Mouse (Mus musculus) cerebellum, adult 9-10 months (tissue): ENCODE results near the gene Cntn4.

Source experiments
- DNase-seq: peaks from one replicate; pipeline ENCODE4 v3.0.0; 2022

Gene Cntn4

DNA sequence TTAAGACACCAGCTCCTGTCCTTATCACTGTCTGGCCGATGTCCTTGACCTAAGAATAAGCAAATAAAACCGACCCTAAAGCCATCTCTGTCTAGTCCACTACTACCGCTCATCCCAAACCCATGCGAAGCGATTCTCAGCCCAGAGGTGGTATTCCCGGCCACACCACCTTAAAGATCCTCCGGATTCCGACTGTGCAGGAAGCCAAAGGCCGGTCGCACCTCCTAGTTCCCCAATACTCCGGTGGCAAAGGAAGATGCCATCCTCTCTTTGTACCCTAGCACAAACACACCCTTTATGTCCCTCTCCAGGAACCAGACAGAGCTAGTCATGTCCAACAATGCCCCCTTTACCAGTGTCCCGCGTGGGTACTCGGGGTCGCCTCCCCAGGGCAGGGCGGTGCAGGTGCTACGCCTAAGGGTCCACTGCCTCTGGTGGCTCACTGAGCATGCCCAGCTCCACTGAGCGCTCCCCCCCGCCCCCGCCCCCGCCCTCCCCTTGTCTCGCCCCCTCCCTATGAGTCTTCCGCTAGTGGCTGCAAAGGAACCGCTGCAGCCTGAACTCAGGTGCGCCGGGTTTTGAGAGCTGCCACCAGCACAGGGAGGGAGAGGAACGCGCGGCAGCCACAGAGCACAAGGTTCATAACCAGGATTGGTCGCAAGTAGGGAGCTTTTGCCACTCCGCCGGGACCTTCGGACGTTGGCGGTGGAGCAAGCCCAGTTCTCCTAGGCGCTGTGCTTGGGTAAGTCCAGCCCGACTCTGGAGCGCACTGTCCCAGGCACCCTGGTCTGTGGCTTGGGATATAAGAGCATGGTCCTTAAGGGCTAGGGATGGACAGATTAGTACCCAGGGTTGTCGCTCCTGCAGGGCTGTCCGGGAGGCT lies at the start of gene Cntn4:
Gene Cntn4, plus strand, starts transcription at position 512 of the 883 bp plus-strand sequence.
- peak; percentile 81 for DNase-seq

DNA sequence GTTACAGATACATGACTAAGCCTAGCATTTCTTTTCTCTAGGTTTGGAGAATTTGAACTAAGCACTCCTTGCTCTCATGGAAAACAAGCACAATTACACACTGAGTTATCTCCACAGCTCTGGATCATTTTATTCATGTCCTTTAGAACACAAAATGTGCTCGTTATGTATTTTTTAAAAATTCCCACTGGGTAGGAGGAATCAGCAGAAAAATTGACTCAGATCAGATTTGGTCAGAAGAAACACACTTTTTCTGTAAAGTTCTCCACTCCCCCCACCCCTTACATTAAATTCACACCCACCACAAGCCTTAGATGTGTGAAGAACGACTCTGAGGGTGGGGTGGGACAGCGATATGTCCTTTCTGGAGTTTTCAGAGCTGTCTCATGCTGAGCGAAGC lies 3.2 kb upstream of the Cntn4 start:
- DNase-seq, result no peak

DNA sequence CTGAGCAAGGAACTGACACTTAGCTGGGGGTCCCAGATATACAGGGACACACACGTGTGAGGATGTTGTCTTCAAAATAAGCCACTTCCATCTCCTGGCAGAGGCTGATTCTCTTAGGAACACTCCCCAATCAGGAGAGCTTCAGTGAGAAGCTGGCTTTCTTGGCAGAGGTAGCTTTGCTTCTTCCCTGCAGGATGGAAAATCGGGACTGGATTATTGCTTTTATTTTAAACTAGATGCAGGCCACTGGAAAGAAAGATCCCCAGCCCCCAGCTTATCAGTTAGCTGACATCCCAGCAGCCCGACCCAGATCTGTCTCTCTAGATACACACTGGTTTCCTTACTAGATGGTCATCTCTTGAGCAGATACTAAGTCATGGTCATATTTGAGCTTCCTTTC lies 2.4 kb upstream of the Cntn4 start:
- DNase-seq, result peak; percentile 45

DNA sequence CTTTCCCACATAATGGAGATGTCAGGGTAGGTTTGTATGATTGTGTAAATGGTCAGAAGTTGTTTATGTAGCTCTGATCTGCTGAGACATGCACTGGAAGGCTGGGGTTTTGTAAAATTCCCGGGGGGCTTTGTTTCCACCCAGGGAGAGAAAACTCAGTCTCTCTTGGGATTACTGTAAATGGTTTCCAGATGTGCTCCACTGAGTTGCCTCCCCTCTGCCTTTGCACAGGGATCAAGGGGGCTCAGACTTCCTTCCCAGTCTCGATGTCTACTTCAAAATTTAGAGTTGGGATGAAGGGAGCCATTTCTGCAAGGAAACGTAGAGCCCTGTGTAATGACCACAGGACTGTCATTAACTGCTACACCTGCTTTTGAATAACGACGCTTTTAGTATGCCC lies 823 bp upstream of the Cntn4 start:
- DNase-seq, result peak; percentile 7

DNA sequence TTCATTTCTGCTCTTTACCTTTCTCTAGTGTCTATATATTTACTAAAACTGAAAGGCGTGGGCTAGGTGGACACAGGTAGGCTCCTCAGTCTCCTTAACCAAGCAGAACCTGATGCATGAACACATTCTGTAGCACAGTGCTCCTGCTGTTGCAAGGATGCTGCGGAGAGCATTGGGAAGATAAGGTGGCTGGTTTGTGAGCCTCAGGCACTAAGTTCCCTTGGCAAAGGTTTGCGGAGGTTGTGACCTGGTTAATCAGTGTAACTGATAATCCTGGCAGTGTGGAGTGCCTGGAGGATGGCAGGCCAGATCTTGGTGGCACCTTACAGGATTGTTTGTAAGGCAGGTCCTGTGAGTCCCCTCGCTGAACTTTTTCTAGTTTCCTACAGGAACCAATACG lies 1.3 kb downstream of the Cntn4 start:
- peak; percentile 34 for DNase-seq

DNA sequence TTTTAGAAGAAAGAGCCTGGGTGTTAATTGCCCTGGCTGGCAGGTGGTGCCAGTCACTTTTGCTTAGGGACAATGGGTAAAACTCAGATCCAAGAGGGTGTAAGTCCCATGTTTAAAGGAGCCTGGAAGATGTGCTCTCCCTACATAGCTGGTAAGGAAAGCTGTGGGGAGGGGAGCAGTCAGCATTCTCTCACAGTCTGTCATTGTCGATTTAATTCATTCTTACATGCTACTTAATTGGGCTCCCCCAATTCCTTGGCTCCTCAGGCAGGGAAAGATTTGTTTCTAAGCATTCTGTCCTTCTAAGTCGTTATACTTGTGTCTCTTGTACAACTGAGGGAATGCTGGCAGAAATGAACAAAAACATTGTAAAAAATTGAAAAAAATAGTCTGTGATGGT lies 4.0 kb downstream of the Cntn4 start:
- DNase-seq, result no peak

DNA sequence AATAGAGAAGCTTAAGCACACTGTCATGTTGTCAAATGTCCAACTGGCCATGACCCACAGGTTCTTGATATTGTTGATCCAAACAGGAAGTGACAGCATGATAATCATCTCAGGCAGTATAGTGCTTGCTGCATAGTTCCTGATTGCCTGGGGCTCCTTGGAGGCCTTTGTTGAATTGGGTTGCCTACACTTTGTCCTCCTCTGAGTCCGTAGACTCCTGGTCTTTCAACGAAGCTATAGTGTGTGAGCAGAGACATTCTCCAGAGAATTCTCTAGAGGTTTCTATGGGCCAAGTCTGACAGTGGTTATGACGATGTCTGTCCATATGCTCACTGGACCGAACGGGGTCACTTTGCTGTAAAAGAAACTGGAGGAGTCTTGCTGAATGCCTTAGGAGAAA lies 5.8 kb downstream of the Cntn4 start:
- no peak for DNase-seq

DNA sequence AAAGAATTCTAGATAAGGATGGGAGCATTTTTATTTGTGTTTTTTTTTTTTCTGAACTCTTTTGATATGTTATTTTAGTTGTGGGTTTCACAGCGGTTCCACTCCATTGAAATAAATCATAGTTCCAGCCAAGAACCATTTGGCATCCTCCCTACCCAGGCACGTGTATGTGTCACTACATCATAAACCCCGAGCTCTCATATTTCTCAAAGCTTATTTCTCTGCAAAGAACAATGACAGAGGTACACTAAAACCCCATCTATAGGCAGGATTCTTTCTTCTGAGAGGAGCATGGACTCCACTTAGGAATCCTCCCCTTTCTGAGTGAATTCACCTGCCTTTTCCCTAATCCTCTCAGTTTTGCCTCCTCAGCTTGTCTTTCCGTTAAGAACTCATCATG lies 6.7 kb downstream of the Cntn4 start:
- no peak for DNase-seq

DNA sequence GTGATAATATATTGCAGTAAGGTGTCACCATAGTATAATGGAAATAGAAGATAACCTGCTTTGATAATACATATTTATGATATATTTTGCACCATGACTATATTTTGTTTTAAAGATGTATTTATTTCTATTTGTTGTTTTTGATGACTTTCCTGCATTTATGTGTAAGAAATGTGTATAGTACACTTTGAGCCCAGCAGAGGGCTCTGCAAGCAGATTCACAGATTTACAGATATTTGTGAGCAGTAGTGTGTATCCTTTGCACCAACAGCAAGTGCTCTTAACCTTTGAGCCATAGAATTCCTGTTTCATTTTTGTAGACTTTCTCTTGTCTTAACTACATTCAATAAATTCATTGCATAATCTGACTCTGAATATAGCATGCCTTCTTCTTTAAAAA lies 10.7 kb downstream of the Cntn4 start:
- no peak for DNase-seq

DNA sequence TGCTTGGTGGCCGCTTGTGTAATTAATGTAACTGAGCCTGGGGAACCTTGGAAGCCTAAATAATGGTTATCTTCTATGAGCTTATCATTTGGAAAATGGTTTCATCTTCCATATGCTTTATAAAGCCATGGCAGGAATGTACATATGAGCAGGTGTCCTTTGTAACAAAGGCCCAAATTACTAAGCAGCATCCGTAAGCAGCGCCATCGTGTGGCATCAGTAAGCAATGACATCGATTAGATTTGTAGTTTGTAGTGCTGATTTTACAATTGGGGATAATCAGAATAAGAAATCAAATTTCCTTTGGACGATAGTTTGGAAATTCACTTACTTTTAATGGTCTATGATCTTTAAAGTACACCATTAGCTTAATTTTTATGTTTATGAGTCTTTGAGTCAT lies 64.6 kb downstream of the Cntn4 start:
- peak; percentile 17 for DNase-seq

DNA sequence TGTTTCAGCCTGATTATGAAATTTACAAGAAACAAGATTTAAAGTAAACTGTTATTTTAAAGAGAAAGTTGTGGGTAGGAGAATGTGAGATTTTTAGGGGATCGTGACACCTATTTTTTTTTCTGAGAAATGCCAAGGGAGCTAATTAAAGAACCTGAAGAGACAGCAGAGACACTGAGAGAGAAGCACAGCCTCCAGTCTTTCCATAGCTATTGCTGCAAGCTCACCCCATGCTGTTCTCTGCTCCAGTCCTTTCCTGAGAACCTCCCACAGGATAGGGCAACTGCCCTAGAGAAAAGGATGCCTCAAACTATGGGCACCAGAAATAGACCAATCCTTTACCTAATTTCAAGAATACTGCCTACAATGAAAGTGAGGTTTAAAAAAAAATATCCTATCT lies 103.2 kb downstream of the Cntn4 start:
- no peak for DNase-seq

DNA sequence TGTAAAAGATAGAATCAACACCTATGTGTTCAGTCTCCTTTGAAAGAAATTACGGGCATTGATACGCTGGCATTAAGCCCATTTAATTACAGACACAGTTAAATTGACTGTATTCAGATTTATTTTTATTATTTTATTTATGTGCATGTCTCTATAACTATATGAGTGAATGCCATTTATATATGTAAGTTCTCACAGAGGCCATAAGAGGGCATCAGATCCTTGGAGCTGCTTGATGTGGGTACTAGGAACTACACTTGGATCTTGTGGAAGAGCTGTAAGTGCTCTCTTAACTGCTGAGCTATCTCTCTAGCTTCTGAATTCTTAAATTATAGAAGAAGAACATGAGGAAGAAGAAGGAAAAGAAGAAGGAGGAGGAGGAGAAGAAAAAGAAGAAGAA lies 111.0 kb downstream of the Cntn4 start:
- DNase-seq, result no peak

DNA sequence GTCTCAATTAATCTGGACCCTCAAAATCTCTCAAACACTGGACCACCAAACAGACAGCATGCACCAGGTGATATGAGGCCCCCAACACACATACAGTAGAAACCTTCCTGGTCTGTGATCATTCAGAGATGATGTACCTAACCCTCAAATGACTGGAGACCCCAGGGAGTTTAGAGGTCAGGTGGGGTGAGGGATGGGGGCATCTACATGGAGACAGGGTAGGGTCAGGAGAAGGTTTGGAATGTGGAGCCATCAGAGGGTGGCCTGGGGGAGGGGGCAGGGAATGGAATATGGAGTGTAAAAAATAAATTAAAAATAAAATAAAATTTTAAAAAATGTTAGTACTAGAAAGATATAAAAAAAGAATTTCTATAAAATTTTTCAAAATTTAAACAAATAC lies 157.6 kb downstream of the Cntn4 start:
- no peak for DNase-seq

DNA sequence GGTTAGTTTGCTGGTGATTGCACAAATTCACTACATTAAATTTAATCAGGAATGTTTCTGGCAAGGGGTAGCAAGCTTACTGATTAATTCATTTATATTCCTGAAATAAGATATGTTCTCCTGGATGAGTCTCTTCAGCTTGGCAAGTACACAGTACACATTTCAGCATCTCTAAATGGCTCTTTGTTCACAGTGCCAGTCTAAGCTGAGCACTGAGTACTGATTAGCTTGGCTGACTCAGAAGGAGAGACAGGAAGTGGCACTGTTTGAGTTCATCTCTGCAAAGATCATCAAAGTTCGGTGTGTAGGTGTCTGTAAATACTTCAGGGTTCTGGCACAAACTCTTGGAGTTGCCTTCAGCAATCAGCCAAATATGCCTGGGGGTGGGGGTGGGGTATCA lies 169.8 kb downstream of the Cntn4 start:
- peak; percentile 14 for DNase-seq

DNA sequence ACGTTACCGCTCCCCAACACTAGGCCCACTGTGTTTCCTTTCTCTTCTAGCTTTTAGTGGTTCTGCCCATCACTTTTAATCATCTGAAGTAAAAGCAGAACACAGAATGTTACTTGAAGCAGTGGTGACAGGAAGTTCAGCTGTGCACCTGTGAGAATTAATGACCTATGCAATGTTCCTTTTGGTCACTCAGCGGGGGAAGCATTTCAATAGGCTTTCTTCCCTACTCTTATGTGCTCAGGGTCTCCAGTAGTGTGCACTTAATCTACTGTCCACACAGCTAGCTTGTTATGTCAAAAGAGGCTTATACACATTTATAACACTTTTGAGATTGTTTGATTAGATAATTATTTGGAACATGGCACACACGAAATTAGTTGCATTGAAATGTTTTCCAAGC lies 215.4 kb downstream of the Cntn4 start:
- DNase-seq, result no peak

DNA sequence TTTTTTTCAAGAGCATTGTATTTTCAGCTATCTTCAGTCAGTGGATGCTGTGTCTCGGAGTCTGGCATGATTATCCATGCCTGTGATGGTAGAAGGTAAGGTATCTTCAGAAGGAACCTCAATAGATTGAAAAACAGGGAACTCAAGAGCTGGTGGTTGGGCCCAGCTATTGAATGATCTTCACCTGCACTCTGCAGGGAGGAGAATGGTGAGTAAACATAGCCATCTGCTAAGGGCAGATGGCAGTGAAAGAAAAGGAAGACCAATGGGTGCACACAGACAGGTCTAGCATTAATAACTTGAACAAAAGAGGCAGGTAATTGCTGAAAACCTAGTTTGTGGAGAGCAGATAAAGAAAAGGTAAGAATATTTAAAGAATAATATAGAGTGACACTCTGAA lies 261.0 kb downstream of the Cntn4 start:
- DNase-seq, result peak; percentile 36

DNA sequence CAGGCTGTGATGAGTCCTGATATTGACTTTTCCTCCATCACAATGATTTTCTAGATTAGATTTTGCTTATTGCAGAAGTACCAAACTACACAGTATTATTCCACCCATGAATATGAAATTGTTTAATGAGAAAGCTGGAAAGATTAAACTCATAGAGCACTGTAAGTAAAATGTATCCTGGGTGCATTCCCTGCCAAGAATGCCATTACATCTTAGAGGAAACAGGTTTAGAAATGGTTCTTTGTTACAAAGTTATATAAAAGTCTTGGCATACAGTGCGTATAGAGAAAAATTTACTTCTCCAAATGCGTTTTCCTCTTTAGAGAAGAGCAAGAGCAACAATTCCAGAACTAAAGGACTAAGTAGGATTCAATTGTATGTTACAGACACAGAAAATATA lies 261.8 kb downstream of the Cntn4 start:
- DNase-seq, result no peak

DNA sequence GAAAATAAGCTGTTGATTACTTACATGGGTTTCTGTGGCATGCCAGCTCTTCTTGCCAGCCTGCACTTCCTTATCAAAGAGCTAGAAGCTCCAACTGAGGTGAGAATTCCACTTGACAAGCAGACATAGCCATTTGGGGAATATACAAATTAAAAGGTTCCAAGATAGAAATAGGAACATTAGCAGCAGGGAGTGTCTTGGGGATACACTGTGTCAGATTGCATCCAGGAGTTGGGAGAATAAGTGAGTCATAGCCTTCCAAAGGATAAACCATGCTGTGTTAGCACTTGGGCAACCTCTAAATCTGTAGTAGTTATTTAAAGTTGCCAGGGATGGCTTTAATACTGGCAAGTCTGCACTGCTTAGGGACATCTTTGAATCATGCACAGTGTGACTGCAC lies 263.1 kb downstream of the Cntn4 start:
- DNase-seq, result peak; percentile 59

DNA sequence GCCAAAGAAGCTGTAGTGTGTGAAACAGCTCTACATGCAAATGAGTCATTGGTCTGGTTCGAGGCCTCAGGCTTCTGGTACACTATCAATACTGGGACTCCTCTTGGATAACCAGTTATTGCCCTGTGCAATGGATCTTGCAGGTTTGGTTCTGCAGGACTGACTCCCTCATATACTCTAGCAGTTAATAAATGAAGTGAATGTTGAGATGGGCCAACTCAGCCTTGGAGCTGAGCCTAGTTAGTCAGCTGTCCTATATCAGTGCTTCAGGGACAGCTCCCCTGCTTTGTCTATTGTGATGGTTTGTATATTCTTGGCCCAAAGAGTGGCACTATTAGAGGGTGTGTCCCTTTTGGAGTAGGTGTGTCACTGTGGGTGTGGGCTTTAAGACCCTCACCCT lies 314.0 kb downstream of the Cntn4 start:
- DNase-seq, result no peak

DNA sequence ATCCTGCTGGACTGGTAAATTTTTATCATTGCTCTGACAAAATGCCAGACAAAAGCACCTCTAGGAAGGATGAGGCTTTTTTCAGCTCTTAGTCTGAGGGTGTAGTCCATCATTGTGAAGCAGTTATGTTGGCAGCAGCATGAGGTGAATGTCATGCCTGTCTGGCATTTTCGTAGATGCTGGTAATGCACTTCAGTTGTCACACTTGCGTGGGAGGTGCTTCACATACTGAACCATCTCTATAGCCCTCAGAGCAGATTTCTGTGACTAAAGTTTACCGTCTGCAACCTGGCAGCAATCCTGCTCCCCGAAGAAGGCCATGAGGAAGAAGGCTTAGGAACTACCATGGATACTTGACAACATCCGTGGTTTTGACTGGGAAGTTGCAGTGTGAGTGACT lies 335.6 kb downstream of the Cntn4 start:
- no peak for DNase-seq

DNA sequence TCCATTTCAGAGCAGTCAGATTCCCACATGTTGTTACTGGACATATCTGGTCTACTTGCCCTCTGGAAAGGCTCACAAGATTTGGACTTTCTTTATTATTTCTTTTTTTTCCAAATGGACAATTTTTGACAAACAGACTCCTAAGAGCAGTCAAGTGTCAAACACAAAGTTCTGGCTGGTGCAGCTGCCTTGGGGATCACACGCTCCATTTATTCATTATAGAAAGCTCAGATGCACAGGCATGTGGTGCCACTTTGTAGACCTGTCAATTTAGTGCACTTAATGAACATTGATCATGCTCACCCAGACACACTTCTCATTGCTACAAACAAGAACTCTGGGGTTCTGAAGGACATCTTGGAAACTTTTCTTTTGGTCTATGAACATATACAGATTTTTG lies 337.7 kb downstream of the Cntn4 start:
- no peak for DNase-seq

DNA sequence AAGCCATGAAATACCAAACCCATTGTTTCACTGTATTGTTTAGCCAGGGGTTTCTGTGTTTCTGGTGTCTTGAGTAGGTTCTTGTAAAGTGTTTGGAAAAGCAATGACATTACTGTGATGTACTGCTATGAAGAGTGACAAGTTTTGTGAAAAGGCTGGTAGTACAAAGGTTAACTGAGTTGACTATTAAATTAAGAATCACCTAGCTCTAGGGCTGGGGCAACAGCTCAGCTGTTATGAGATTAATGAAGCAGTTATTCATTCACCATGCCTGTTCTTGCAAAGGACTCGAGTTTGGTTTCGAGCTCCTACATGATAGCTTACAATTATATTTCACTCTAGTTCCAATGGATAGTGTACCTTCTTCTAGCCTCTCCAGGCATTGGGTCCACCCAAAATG lies 371.4 kb downstream of the Cntn4 start:
- no peak for DNase-seq

DNA sequence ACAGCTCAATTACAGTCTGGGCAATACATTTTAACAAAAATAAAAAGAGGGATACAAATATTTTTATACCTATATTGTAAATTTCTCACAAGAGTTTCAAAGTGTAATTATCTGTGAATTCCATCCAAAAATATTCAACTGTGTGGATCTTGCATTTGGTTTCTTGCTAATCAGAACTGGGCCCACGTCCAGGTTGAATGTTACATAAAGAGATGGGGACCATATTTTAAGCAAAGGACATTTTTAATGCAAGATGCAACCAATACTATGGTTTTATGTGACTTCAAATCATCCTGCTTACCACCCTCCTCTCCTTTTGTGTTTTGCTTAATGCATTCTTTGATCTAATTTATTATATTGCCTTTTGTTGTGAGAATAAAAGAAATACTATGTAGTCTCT lies 378.7 kb downstream of the Cntn4 start:
- DNase-seq, result peak; percentile 7

DNA sequence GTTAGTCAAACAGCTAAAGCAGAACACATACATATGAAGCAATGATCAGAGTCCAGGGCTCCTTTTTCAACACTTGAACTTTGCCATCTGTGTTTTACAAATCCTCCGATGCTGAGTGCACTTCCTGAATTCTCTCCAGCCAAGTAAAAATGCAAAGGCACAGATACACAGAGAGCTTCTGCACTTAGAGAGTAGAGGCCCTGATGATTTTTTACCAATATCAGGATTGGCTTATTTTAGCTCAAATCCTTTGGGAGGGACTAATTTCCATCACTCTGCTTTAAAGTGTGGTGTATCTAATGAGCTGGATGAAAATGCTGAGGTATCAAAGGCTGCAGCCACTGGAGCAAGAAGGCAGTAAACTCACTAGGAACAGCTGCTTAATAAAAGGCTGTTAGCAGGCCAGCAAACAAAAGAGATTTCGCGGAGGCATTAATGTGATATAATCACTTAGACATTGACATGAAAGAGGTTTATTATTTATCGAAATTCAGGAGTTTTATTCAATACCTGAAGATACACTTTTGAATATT lies 400.7 kb downstream of the Cntn4 start:
- DNase-seq, result no peak

DNA sequence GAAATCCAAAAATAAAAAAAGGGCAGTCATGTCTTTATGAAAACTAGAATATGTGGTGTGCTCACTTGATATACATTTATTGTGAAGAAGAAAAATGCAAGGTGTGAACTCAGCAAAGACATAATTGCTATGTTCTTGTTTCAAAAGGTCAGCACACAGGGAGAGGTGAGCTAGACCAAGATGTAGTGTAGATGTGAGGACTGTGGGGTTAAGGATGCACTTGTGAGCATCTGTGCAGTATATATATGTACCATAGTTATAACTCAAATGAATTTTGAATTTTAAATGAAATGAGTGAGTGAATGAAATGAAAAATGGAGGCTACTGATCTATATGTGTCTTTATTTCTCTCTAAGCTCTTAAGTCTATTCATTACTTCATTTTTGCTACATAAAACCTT lies 401.2 kb downstream of the Cntn4 start:
- DNase-seq, result no peak
